Mouse (Mus musculus) granulocyte monocyte progenitor cell, adult 5-6 weeks (primary cell): ENCODE results near the gene Prpf18. TPM values are rescaled to one million over a fixed set of nuclear protein-coding genes. Genes with fewer than 3 reads are reported as not detected.

Experiments used
- ATAC-seq: replicated peaks from 2 replicates; pipeline ENCODE4 v1.8.0; 2016; ENCODE audit warnings: mild to moderate bottlenecking, moderate TSS enrichment, inconsistent platforms; ENCODE audit not compliant: poor library complexity, severe bottlenecking
- total RNA-seq, 2 experiments: library from RNA; stranded (forward) in 1 of 2; stranded (reverse) in 1 of 2; fragments of 200-712, 200-1000 nt in 1 of 2; fragments of >200 nt in 1 of 2; fragmentation: Nextera tagmentation in 1 of 2; gene quantifications; 2 replicates each; pipeline ENCODE4 v1.2.3; 2014 to 2017

The Prpf18 gene
- total RNA-seq, 2 experiments from 2014 or later, result 38.4 to 42.6 TPM

DNA sequence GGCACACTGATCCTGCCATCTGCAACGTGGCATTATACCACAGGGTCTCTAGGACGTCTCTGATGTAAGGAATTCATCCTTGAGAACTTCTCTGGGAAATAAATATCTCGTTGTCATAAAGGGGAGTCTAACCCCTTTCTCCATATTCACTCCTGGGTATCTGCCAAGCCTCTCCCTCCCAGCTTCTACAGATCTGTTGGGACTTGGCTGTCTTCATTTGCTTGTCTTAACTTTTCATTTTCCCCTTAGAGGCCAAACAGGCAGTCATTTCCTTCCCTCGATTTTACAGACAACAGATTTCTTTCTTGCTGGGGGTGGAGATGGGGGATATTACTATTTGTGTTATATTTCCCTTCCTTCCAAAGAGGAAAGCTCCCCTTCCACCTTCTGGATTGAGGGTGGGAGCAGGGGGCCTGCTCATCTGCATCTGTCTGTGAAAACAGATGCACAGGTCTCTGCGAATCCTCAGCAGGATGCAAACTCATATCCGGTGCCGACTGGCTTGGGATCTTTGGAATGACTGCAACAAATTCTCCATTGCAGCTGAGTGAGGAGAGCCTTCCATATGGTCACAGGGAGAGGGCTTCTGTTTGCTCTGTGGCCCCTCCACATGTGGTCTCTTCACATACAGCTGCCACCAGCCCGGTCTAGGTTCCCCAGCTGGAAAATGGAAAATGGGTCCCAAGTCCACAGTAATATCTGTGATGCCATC lies 72.4 kb downstream of the Prpf18 start:
- ATAC-seq, result no peak

DNA sequence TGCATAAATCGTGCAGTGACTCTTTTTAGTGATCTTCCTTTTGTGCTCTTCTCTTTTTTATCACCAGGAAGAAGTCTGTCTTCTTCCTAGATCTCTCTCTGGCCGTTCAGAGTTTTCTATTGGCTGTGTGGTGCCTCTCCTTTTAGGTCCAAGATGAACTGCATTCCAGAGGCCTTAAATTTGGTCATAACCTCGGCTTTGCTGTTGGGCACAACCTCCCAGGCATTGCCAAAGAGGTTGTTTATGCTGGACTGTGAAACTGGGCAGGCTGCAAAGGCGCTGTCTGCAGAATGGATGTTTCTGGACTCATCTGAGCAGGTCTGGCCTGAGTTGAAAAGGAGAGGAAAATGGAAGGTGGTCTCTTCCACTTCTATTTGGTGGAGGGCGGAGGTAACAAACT lies 73.6 kb downstream of the Prpf18 start:
- ATAC-seq, result no peak

DNA sequence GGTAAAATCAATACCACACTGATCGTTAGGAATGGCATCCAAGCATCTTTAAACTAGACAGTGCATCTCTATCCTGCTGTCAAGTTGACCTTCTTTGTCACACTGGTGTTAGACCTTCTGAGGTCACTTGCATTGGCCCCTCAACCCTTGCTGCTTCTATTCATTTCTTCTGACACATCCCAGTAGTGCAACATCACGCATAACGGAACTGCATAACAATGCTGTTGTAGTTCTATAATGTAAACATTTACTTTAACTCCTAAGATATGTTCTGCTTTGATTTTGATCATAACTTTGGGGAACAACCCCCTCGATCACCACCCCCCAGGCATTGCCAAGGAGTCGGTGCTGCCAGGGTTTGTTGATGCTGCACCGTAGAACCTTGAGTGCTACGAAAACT lies 75.9 kb downstream of the Prpf18 start:
- no peak for ATAC-seq

DNA sequence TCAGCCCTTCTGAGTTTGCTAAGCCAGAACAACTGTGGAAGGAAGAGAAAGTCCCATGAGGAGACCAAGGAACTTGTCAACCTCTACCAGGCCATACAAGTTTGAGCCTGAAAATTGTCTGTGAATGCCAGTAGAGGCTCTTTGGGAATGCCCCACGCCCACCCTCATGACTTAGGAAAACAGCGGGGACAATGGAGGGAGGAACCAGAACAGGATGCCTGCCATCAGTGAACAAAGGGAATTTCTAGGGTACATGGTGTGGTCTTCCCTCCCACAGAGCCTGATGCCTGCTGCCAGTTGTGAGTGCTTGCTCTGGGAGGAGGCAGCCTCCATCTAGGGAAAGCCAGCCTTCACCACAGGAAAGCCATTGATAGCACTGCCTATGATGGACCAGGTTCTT lies 76.8 kb downstream of the Prpf18 start:
- ATAC-seq, result no peak

DNA sequence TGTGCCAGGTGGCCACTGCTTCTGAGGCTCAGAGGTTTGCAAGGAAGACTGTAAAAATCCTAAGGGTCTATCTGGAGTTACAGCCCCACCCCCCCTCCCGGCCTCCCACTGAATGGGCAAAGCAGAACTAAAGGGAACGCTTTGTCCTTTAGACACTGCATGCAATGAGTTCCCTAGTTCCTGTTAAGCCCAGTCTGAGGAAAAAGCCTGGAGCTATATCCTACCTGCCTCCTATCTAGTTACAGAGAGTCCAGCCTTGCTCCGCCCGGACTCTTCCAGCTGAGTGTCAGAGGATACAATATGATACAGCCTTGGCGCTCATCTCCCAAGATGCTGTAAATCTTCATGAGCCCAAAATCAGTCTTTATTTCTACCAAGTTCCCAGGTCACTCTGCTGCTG lies 77.7 kb downstream of the Prpf18 start:
- no peak for ATAC-seq

DNA sequence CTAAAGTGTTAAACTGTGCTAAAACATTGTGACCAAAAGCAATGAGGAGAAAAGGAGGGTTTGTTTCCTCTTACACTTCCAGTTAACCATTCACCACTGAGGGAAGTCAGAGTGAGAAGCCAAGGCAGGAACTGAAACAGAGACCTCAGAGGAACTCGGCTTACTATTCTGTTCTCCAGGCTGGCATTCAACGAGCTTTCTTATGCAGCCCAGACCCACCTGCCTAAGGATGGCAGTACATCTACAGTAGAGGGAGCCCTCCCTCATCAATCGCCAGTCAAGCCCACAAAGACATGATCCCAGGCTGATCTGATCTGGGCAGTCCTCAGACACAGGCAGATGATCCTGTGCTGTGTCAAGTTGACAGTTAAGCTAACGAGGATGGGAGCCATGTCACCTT lies 78.5 kb downstream of the Prpf18 start:
- ATAC-seq, result peak; percentile 75

DNA sequence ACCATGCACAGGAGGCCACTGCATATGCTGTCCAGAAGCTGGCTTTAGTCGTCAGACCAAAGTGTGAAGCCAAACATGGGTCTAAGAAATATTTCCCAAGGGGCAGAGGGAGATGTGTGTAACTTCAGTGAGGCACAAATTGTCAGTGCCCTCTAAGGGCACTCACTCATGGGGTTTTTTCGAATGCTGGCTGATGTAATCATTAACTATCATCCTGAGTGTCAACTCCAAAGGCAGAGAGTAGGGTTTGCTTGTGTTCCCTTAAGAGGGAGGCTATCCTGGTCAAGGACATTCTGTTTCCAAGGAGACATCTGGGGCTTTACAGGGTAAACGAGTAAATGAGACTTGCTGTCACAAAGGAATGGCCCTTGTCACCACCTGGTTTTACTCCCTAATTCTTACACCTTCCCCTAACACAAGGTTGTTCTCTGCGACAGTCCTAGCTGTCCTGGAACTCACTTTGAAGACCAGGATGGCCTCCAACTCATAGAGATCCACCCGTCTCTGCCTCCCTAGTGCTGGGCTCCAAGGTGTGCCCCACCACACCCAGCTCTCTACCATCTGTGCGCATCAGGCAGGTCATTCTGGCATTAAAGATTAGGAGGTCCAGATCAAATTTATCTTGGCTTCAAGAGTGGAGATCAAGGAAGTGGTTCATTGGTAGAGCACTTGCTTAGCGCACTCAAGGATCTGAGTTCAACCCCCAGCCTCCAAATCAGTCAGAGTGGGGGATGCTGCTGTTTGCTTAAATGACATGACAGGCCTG lies 79.2 kb downstream of the Prpf18 start:
- ATAC-seq, result no peak; the same call in 1 of the 2 replicates

Other genes with a start within 250 kb of the Prpf18 start
- not detected in 2 replicates for gene Bend7, start 65.7 kb upstream of the Prpf18 start, total RNA-seq (2014; fragmentation: Nextera tagmentation)
- not detected in 2 replicates for gene Bend7, start 65.7 kb upstream of the Prpf18 start, total RNA-seq (2017)
- 37.5 and 40.6 TPM in 2 replicates for gene Sephs1, start 229.5 kb upstream of the Prpf18 start, total RNA-seq (2014; fragmentation: Nextera tagmentation)
- 40.8 and 51.7 TPM in 2 replicates for gene Sephs1, start 229.5 kb upstream of the Prpf18 start, total RNA-seq (2017)